Mouse (Mus musculus) MEL (cell line): ENCODE results near the gene Rpgrip1l. TPM values are rescaled to one million over a fixed set of nuclear protein-coding genes. Genes with fewer than 3 reads are reported as not detected.

Experiments used
- DNase-seq: peaks from one replicate; pipeline ENCODE4 v3.0.0; 2011; ENCODE audit warnings: low read depth, low spot score
- H3K27ac ChIP-seq: 2 replicates; pipeline ENCODE4 v1.5.1; 2012; ENCODE audit warnings: low read depth, mild to moderate bottlenecking, control low read depth, low read length, moderate library complexity; ENCODE audit not compliant: control insufficient read depth
- H3K27me3 ChIP-seq, 2 experiments: fragments of 150-350 bp in 1 of 2; sonication (generic) in 1 of 2; 2 replicates each; pipeline ENCODE4 v1.6.1; 2012; ENCODE audit warnings: low read length in 2 of 2, mild to moderate bottlenecking in 2 of 2, improper control_type of control experiment in 1 of 2, moderate library complexity in 1 of 2; ENCODE audit not compliant: insufficient read depth in 2 of 2, control insufficient read depth in 1 of 2
- H3K36me3 ChIP-seq, 2 experiments: 2 replicates each; pipeline ENCODE4 v1.6.1; 2012 to 2014; ENCODE audit warnings: low read length in 2 of 2, improper control_type of control experiment in 1 of 2, inconsistent platforms in 1 of 2, mild to moderate bottlenecking in 1 of 2; ENCODE audit not compliant: insufficient read depth in 2 of 2, control insufficient read depth in 1 of 2
- H3K4me1 ChIP-seq, 2 experiments: fragments of 150-350 bp in 1 of 2; sonication (generic) in 1 of 2; 2 replicates each; pipeline ENCODE4 v1.6.1; 2012; ENCODE audit warnings: low read length in 2 of 2, improper control_type of control experiment in 1 of 2, mild to moderate bottlenecking in 1 of 2; ENCODE audit not compliant: insufficient read depth in 2 of 2, control insufficient read depth in 1 of 2
- H3K4me3 ChIP-seq, 2 experiments: fragments of 150-350 bp in 1 of 2; sonication (generic) in 1 of 2; 2 replicates each; pipeline ENCODE4 v1.5.1; 2012; ENCODE audit warnings: low read depth in 2 of 2, low read length in 2 of 2, mild to moderate bottlenecking in 2 of 2, moderate library complexity in 2 of 2, control low read depth in 1 of 2, improper control_type of control experiment in 1 of 2; ENCODE audit not compliant: control insufficient read depth in 1 of 2, insufficient read depth in 1 of 2
- H3K79me2 ChIP-seq: 2 replicates; pipeline ENCODE4 v1.6.1; 2012; ENCODE audit warnings: mild to moderate bottlenecking, low read length, moderate library complexity; ENCODE audit not compliant: control insufficient read depth, poor library complexity, insufficient read depth
- H3K9ac ChIP-seq: 2 replicates; pipeline ENCODE4 v1.6.1; 2012; ENCODE audit warnings: low read depth, mild to moderate bottlenecking, control low read depth, low read length, moderate library complexity; ENCODE audit not compliant: control insufficient read depth, poor library complexity, severe bottlenecking
- H3K9me3 ChIP-seq: fragments of 150-350 bp; sonication (generic); replicated peaks from 2 replicates; pipeline ENCODE4 v1.6.1; 2012; ENCODE audit warnings: mild to moderate bottlenecking, low read length, improper control_type of control experiment, moderate library complexity; ENCODE audit not compliant: insufficient read depth
- CHD1 ChIP-seq: IDR thresholded peaks from 2 replicates; pipeline ENCODE4 v1.6.1; 2012; ENCODE audit warnings: low read depth, mild to moderate bottlenecking, inconsistent platforms, low read length, improper control_type of control experiment
- CTCF ChIP-seq, 3 experiments: IDR thresholded peaks in 2 of 3; conservative IDR thresholded peaks in 1 of 3; 2 replicates each; pipeline ENCODE4 v1.5.1; 2011 to 2012; ENCODE audit warnings: low read length in 3 of 3, low read depth in 2 of 3, mild to moderate bottlenecking in 2 of 3, improper control_type of control experiment in 1 of 3, inconsistent platforms in 1 of 3, mixed read lengths in 1 of 3, moderate library complexity in 1 of 3; ENCODE audit not compliant: control insufficient read depth in 1 of 3, insufficient read depth in 1 of 3, poor library complexity in 1 of 3, severe bottlenecking in 1 of 3
- E2F4 ChIP-seq: IDR thresholded peaks from 2 replicates; pipeline ENCODE4 v1.6.1; 2011; ENCODE audit warnings: low read depth, low read length, improper control_type of control experiment, borderline replicate concordance
- EP300 ChIP-seq, 2 experiments: IDR thresholded peaks; 2 replicates each; pipeline ENCODE4 v1.6.1; 2011; ENCODE audit warnings: improper control_type of control experiment in 2 of 2, low read length in 2 of 2, low read depth in 1 of 2, mild to moderate bottlenecking in 1 of 2
- ETS1 ChIP-seq: IDR thresholded peaks from 2 replicates; pipeline ENCODE4 v1.6.1; 2012; ENCODE audit warnings: low read depth, mild to moderate bottlenecking, inconsistent platforms, low read length, improper control_type of control experiment, moderate library complexity
- GABPA ChIP-seq: IDR thresholded peaks from 2 replicates; pipeline ENCODE4 v1.6.1; 2012; ENCODE audit warnings: low read depth, mild to moderate bottlenecking, inconsistent platforms, low read length, improper control_type of control experiment, moderate library complexity
- GATA1 ChIP-seq: IDR thresholded peaks from 2 replicates; pipeline ENCODE4 v1.6.1; 2011; ENCODE audit warnings: low read depth, low read length, improper control_type of control experiment
- JUND ChIP-seq: IDR thresholded peaks from 2 replicates; pipeline ENCODE4 v1.6.1; 2011; ENCODE audit warnings: low read depth, mild to moderate bottlenecking, improper control_type of control experiment, low read length
- MAFK ChIP-seq: IDR thresholded peaks from 2 replicates; pipeline ENCODE4 v1.6.1; 2011; ENCODE audit warnings: low read depth, mild to moderate bottlenecking, low read length, improper control_type of control experiment, borderline replicate concordance
- MAX ChIP-seq: IDR thresholded peaks from 2 replicates; pipeline ENCODE4 v1.6.1; 2011; ENCODE audit warnings: low read length, improper control_type of control experiment
- MEF2A ChIP-seq: IDR thresholded peaks from 2 replicates; pipeline ENCODE4 v1.6.1; 2014; ENCODE audit warnings: low read depth, mild to moderate bottlenecking, inconsistent platforms, low read length, improper control_type of control experiment; ENCODE audit not compliant: poor library complexity, insufficient replicate concordance, severe bottlenecking; ENCODE audit errors: extremely low read depth
- MYB ChIP-seq: IDR thresholded peaks from 2 replicates; pipeline ENCODE4 v1.6.1; 2011; ENCODE audit warnings: mild to moderate bottlenecking, low read depth, low read length, improper control_type of control experiment
- MYC ChIP-seq: IDR thresholded peaks from 2 replicates; pipeline ENCODE4 v1.6.1; 2011; ENCODE audit warnings: low read depth, mild to moderate bottlenecking, low read length, improper control_type of control experiment, moderate library complexity
- NRF1 ChIP-seq: IDR thresholded peaks from 2 replicates; pipeline ENCODE4 v1.6.1; 2014; ENCODE audit warnings: low read depth, mild to moderate bottlenecking, inconsistent platforms, low read length, improper control_type of control experiment, moderate library complexity; ENCODE audit not compliant: poor library complexity, insufficient read depth, severe bottlenecking
- POLR2AphosphoS2 ChIP-seq: IDR thresholded peaks from 2 replicates; pipeline ENCODE4 v1.6.1; 2011; ENCODE audit warnings: low read length, improper control_type of control experiment
- RAD21 ChIP-seq: IDR thresholded peaks from 2 replicates; pipeline ENCODE4 v1.6.1; 2011; ENCODE audit warnings: mild to moderate bottlenecking, low read depth, low read length, improper control_type of control experiment
- RCOR1 ChIP-seq: IDR thresholded peaks from 2 replicates; pipeline ENCODE4 v1.6.1; 2012; ENCODE audit warnings: low read depth, mild to moderate bottlenecking, inconsistent platforms, low read length, improper control_type of control experiment
- SIN3A ChIP-seq: IDR thresholded peaks from 2 replicates; pipeline ENCODE4 v1.6.1; 2012; ENCODE audit warnings: low read length, improper control_type of control experiment, inconsistent platforms
- TBP ChIP-seq: IDR thresholded peaks from 2 replicates; pipeline ENCODE4 v1.8.0; 2011; ENCODE audit warnings: low read depth, low read length, improper control_type of control experiment
- TCF12 ChIP-seq: IDR thresholded peaks from 2 replicates; pipeline ENCODE4 v1.6.1; 2014; ENCODE audit warnings: low read depth, mild to moderate bottlenecking, inconsistent platforms, low read length, improper control_type of control experiment, moderate library complexity
- USF1 ChIP-seq: IDR thresholded peaks from 2 replicates; pipeline ENCODE4 v1.6.1; 2014; ENCODE audit warnings: low read depth, mild to moderate bottlenecking, inconsistent platforms, low read length, improper control_type of control experiment, moderate library complexity
- USF2 ChIP-seq, 2 experiments: IDR thresholded peaks; 2 replicates each; pipeline ENCODE4 v1.6.1; 2011 to 2012; ENCODE audit warnings: improper control_type of control experiment in 2 of 2, low read length in 2 of 2, borderline replicate concordance in 1 of 2, inconsistent platforms in 1 of 2, low read depth in 1 of 2, mild to moderate bottlenecking in 1 of 2; ENCODE audit not compliant: insufficient read depth in 1 of 2
- ZC3H11A ChIP-seq: IDR thresholded peaks from 2 replicates; pipeline ENCODE4 v1.6.1; 2012; ENCODE audit warnings: low read depth, mild to moderate bottlenecking, inconsistent platforms, low read length, improper control_type of control experiment
- ZKSCAN1 ChIP-seq: IDR thresholded peaks from 2 replicates; pipeline ENCODE4 v1.6.1; 2012; ENCODE audit warnings: low read depth, mild to moderate bottlenecking, inconsistent platforms, low read length, improper control_type of control experiment, moderate library complexity
- ZNF384 ChIP-seq: IDR thresholded peaks from 2 replicates; pipeline ENCODE4 v1.6.1; 2012; ENCODE audit warnings: low read depth, mild to moderate bottlenecking, inconsistent platforms, low read length, improper control_type of control experiment
- polyA plus RNA-seq, 2 experiments: library from polyadenylated mRNA; stranded (reverse) in 1 of 2; unstranded in 1 of 2; fragments of >175 nt in 1 of 2; fragments of >200 nt in 1 of 2; gene quantifications; 2 replicates each; pipeline versions ENCODE4 v1.2.1 to v1.2.4; 2012; ENCODE audit warnings: low replicate concordance in 2 of 2, low read depth in 1 of 2; ENCODE audit not compliant: insufficient read length in 2 of 2, insufficient read depth in 1 of 2, missing spikeins in 1 of 2
- total RNA-seq: library from RNA; depleted of rRNA; stranded (reverse); fragments of 300-350 nt; gene quantifications from 2 replicates; pipeline ENCODE4 v1.2.3, GENCODE M21; 2012

Rpgrip1l gene
- total and polyA plus RNA-seq, 3 experiments, result 2.9 to 3.9 TPM; not detected in 1

- Histone ChIP-seq H3K27me3 (no peaks in the 10 kb centered on the region), H3K79me2 (no peaks in the 10 kb centered on the region), H3K9ac (no peak overlapping the region), H3K4me3 (no peak overlapping the region), H3K4me1 (no peaks in the 10 kb centered on the region), H3K27ac (no peak overlapping the region), H3K9me3 (no peaks in the 10 kb centered on the region), H3K36me3 (no peaks in the 10 kb centered on the region)
- no peak for DNase-seq
- TF ChIP-seq GATA1 (no peak), POLR2AphosphoS2 (no peak), TCF12 (no peak), USF2 (IDR thresholded peaks at IDR 0.05; ENCODE audit: borderline replicate concordance in 1 of 2, insufficient read depth in 1 of 2, low read depth in 1 of 2, low read length in 2 of 2) (no peak), ZKSCAN1 (no peak), RAD21 (no peak), MAFK (no peak), ZNF384 (no peak), EP300 (IDR thresholded peaks at IDR 0.05; ENCODE audit: low read depth in 1 of 2, low read length in 2 of 2) (no peak), GABPA (no peak), MYB (no peak), SIN3A (no peak)
These were observed 75.9 kb downstream of the Rpgrip1l start for GRCm38 (mm10) chr8:91237191-91237590.

- no peak overlapping the region for H3K27ac ChIP-seq
- no peaks in the 10 kb centered on the region for H3K4me1 ChIP-seq
- no peak for TF ChIP-seq EP300 (IDR thresholded peaks at IDR 0.05; ENCODE audit: low read depth in 1 of 2, low read length in 2 of 2)
- TF ChIP-seq USF2 (IDR thresholded peaks at IDR 0.05; ENCODE audit: borderline replicate concordance in 1 of 2, insufficient read depth in 1 of 2, low read depth in 1 of 2, low read length in 2 of 2), result no peak
- no peak for TF ChIP-seq MAFK
- TF ChIP-seq MYB, result no peak
- TF ChIP-seq, all 39 proteins: peak for 0
- H3K4me3 ChIP-seq, result no peak overlapping the region
- DNase-seq, result no peak
- no peaks in the 10 kb centered on the region for H3K27me3 ChIP-seq
- H3K9ac ChIP-seq, result no peak overlapping the region
- H3K79me2 ChIP-seq, result no peaks in the 10 kb centered on the region
- H3K9me3 ChIP-seq, result no peaks in the 10 kb centered on the region
- no peaks in the 10 kb centered on the region for H3K36me3 ChIP-seq
These were observed 79.0 kb downstream of the Rpgrip1l start for GRCm38 (mm10) chr8:91234097-91234496.

- no peak for DNase-seq
- Histone ChIP-seq H3K27me3 (no peaks in the 10 kb centered on the region), H3K36me3 (peaks cover 0 to 4% of the 10 kb centered on the region in 2 experiments; a peak in 2 of 4 replicates), H3K27ac (no peak overlapping the region), H3K4me3 (no peak overlapping the region), H3K9me3 (no peaks in the 10 kb centered on the region), H3K79me2 (no peaks in the 10 kb centered on the region), H3K9ac (no peak overlapping the region), H3K4me1 (peaks cover 0 to 12% of the 10 kb centered on the region in 2 experiments; a peak in 2 of 4 replicates)
- TF ChIP-seq ETS1 (no peak), MEF2A (no peak), E2F4 (no peak), EP300 (IDR thresholded peaks at IDR 0.05; ENCODE audit: low read depth in 1 of 2, low read length in 2 of 2) (no peak), USF2 (IDR thresholded peaks at IDR 0.05; ENCODE audit: borderline replicate concordance in 1 of 2, insufficient read depth in 1 of 2, low read depth in 1 of 2, low read length in 2 of 2) (no peak), TBP (no peak), CHD1 (no peak), ZC3H11A (no peak), NRF1 (no peak), JUND (no peak), CTCF (IDR thresholded peaks at IDR 0.05 in 2 of 3, conservative IDR thresholded peaks at IDR 0.05 in 1 of 3; ENCODE audit: control insufficient read depth in 1 of 3, insufficient read depth in 1 of 3, low read depth in 2 of 3, low read length in 3 of 3, poor library complexity in 1 of 3, severe bottlenecking in 1 of 3) (no peak), USF1 (no peak), MAX (no peak), RCOR1 (no peak), ZKSCAN1 (no peak), MYC (no peak)
These were observed 85.6 kb downstream of the Rpgrip1l start for GRCm38 (mm10) chr8:91227421-91227841.
